In genomic region chr7:19083701-19084100, GRCm38 (mm10) we compare ENCODE assay signal across 9 mouse cellular contexts. TPM values are rescaled to one million over a fixed set of nuclear protein-coding genes. Genes with fewer than 3 reads are reported as not detected.
DNase-seq lines count a peak whose midpoint lies in the region; ATAC-seq and TF ChIP-seq lines count a peak whose summit lies in the region.
"Had no signal": no experiment of that assay in that cellular context is flagged by ENCODE, and none has a peak within 500 bp of the region (broad histone marks: within the 10 kb centered on the region; RNA-seq: fewer than 3 reads in every experiment).

Gene Dmpk, plus strand, starts transcription at chr7:19083849.

- H3K4me3 ChIP-seq in forebrain, embryonic 16.5 days (replicated peaks; ENCODE audit: low read length) = no peak within 1 kb of the TSS
- H3K4me3 ChIP-seq in forebrain, postnatal 0 days (ENCODE audit: low read depth, low read length) = no peak within 1 kb of the TSS
- H3K4me3 ChIP-seq in intestine, embryonic 15.5 days (replicated peaks) = peak within 1 kb of the TSS; percentile 27
- H3K4me3 ChIP-seq in liver, postnatal 0 days (ENCODE audit: low read depth, low read length) = peak within 1 kb of the TSS; percentile 34

- DNase-seq in forebrain, postnatal 0 days = no peak
- DNase-seq in Muller cell, postnatal 12 days (ENCODE audit: inconsistent ontology term) = peak; percentile 49
- DNase-seq in gastrocnemius, postnatal 25 days = peak; percentile 65
- peak; percentile 29 for DNase-seq in liver, postnatal 0 days
- no peak for DNase-seq in urinary bladder, postnatal 14 days (ENCODE audit: low spot score)
- DNase-seq in thymus, postnatal 36 days = no peak

- H3K4me1 ChIP-seq in forebrain, embryonic 16.5 days (replicated peaks; ENCODE audit: control insufficient read depth, insufficient read depth, low read length) = no peaks in the 10 kb centered on the region; the same call in 1 of the 2 replicates
- no peaks in the 10 kb centered on the region for H3K4me1 ChIP-seq in forebrain, postnatal 0 days (ENCODE audit: insufficient read depth)
- H3K4me1 ChIP-seq in intestine, embryonic 15.5 days (replicated peaks) = peaks cover 50% of the 10 kb centered on the region
- peaks cover 43% of the 10 kb centered on the region for H3K4me1 ChIP-seq in liver, postnatal 0 days (ENCODE audit: insufficient read depth)

- ATAC-seq in forebrain, embryonic 16.5 days = no peak
- no peak for ATAC-seq in forebrain, postnatal 0 days
- ATAC-seq in intestine, embryonic 15.5 days = peak; percentile 51
- peak; percentile 20; the same call in 1 of the 2 replicates for ATAC-seq in liver, postnatal 0 days

- no peak for TF ChIP-seq CTCF in forebrain, postnatal 0 days (IDR thresholded peaks at IDR 0.05; ENCODE audit: low read depth)
- TF ChIP-seq CTCF in liver, postnatal 0 days (IDR thresholded peaks at IDR 0.05; ENCODE audit: low read depth) = no peak

- no peaks in the 10 kb centered on the region for H3K9me3 ChIP-seq in forebrain, embryonic 16.5 days (ENCODE audit: control insufficient read depth, low read length)
- H3K9me3 ChIP-seq in forebrain, postnatal 0 days (ENCODE audit: low read length) = no peaks in the 10 kb centered on the region
- H3K9me3 ChIP-seq in intestine, embryonic 15.5 days = no peaks in the 10 kb centered on the region
- H3K9me3 ChIP-seq in liver, postnatal 0 days (ENCODE audit: low read length) = no peaks in the 10 kb centered on the region

- no peak for TF ChIP-seq EP300 in liver, postnatal 0 days (IDR thresholded peaks at IDR 0.05; ENCODE audit: low read depth)

- no peak within 1 kb of the TSS for H3K4me2 ChIP-seq in forebrain, embryonic 16.5 days (ENCODE audit: low read length)
- H3K4me2 ChIP-seq in forebrain, postnatal 0 days (ENCODE audit: low read depth) = no peak within 1 kb of the TSS
- H3K4me2 ChIP-seq in intestine, embryonic 15.5 days (replicated peaks) = peak within 1 kb of the TSS; percentile 46
- H3K4me2 ChIP-seq in liver, postnatal 0 days (ENCODE audit: low read depth, low read length) = peak within 1 kb of the TSS; percentile 51

- peaks cover 33% of the 10 kb centered on the region for H3K36me3 ChIP-seq in forebrain, embryonic 16.5 days (ENCODE audit: control insufficient read depth, insufficient read depth)
- H3K36me3 ChIP-seq in forebrain, postnatal 0 days (ENCODE audit: insufficient read depth) = peaks cover 69% of the 10 kb centered on the region
- peaks cover 23% of the 10 kb centered on the region for H3K36me3 ChIP-seq in intestine, embryonic 15.5 days
- H3K36me3 ChIP-seq in liver, postnatal 0 days (replicated peaks; ENCODE audit: insufficient read depth, low read length) = peaks cover 10% of the 10 kb centered on the region

- H3K27me3 ChIP-seq in forebrain, embryonic 16.5 days (replicated peaks; ENCODE audit: control insufficient read depth, insufficient read depth, low read length) = no peaks in the 10 kb centered on the region
- H3K27me3 ChIP-seq in forebrain, postnatal 0 days (ENCODE audit: insufficient read depth, low read length) = no peaks in the 10 kb centered on the region
- no peaks in the 10 kb centered on the region for H3K27me3 ChIP-seq in intestine, embryonic 15.5 days (replicated peaks)
- H3K27me3 ChIP-seq in liver, postnatal 0 days (ENCODE audit: insufficient read depth, low read length) = peaks cover 44% of the 10 kb centered on the region

- no peak within 1 kb of the TSS for H3K27ac ChIP-seq in forebrain, embryonic 16.5 days (ENCODE audit: low read length)
- no peak within 1 kb of the TSS for H3K27ac ChIP-seq in forebrain, postnatal 0 days (ENCODE audit: low read depth, low read length)
- H3K27ac ChIP-seq in intestine, embryonic 15.5 days = peak within 1 kb of the TSS; percentile 15
- H3K27ac ChIP-seq in liver, postnatal 0 days (ENCODE audit: low read depth) = peak within 1 kb of the TSS; percentile 44
- H3K27ac ChIP-seq: liver, embryonic 14.5 days had no signal

- H3K9ac ChIP-seq in forebrain, embryonic 16.5 days (replicated peaks; ENCODE audit: low read depth, low read length) = no peak within 1 kb of the TSS
- no peak within 1 kb of the TSS for H3K9ac ChIP-seq in forebrain, postnatal 0 days
- peak within 1 kb of the TSS; percentile 27 for H3K9ac ChIP-seq in intestine, embryonic 15.5 days
- H3K9ac ChIP-seq in liver, postnatal 0 days (replicated peaks) = peak within 1 kb of the TSS; percentile 44; the same call in 1 of the 2 replicates
- H3K9ac ChIP-seq: liver, embryonic 14.5 days had no signal

- 55% methylated on average over 10 of the region's 10 CpGs for WGBS in forebrain, embryonic 16.5 days
- 43% methylated on average over 10 of the region's 10 CpGs for WGBS in forebrain, postnatal 0 days
- whole genome bisulfite sequencing in intestine, embryonic 15.5 days = 36% methylated on average over 10 of the region's 10 CpGs
- WGBS in liver, postnatal 0 days (ENCODE audit: insufficient replicate concordance) = 48% methylated on average over 10 of the region's 10 CpGs

RNA-seq across cellular contexts. Expression of gene Dmpk, which starts in this region (rescaled TPM):
- polyA plus RNA-seq in forebrain, embryonic 16.5 days (2015; fragmentation: Nextera tagmentation; extraction: Ambion mirVana) = 5.6 and 10.1 TPM in 2 replicates
- 16.2 and 20.8 TPM in 2 replicates for total RNA-seq in forebrain, postnatal 0 days (2014; rRNA removed)
- 2.2 and 3.0 TPM in 2 replicates for polyA plus RNA-seq in forebrain, postnatal 0 days (2015; fragmentation: Nextera tagmentation; extraction: Ambion mirVana)
- total RNA-seq in gastrocnemius, postnatal 25 days (2021) = 100 to 1,000 TPM; 315 to 350 TPM
- polyA plus RNA-seq in intestine, embryonic 15.5 days (2015; fragmentation: Nextera tagmentation; extraction: Ambion mirVana) = 52.2 and 53.7 TPM in 2 replicates
- 14.2 and 17.6 TPM in 2 replicates for polyA plus RNA-seq in liver, postnatal 0 days (2015; fragmentation: Nextera tagmentation; extraction: Ambion mirVana)

Comparison
In these comparisons a context has a peak if more than half of its experiments do, and no peak if none do; other contexts are left out.
1. RNA of gene Dmpk (total RNA-seq): 315 to 350 TPM in gastrocnemius, postnatal 25 days; 16.2 to 20.8 TPM in forebrain, postnatal 0 days; every median in the first group is over 10 times any median in the second.
2. ATAC-seq: peak in intestine, embryonic 15.5 days (single experiment) and liver, postnatal 0 days (single experiment); none in forebrain, embryonic 16.5 days (single experiment) and forebrain, postnatal 0 days (single experiment).
3. H3K27ac ChIP-seq: peak in intestine, embryonic 15.5 days (single experiment) and liver, postnatal 0 days (single experiment); none in forebrain, embryonic 16.5 days (single experiment) and forebrain, postnatal 0 days (single experiment).
4. H3K4me2 ChIP-seq: peak in intestine, embryonic 15.5 days (single experiment) and liver, postnatal 0 days (single experiment); none in forebrain, embryonic 16.5 days (single experiment) and forebrain, postnatal 0 days (single experiment).
5. H3K4me3 ChIP-seq: peak in intestine, embryonic 15.5 days (single experiment) and liver, postnatal 0 days (single experiment); none in forebrain, embryonic 16.5 days (single experiment) and forebrain, postnatal 0 days (single experiment).
6. H3K9ac ChIP-seq: peak in intestine, embryonic 15.5 days (single experiment) and liver, postnatal 0 days (single experiment); none in forebrain, embryonic 16.5 days (single experiment) and forebrain, postnatal 0 days (single experiment).
7. DNase-seq: peak in Muller cell, postnatal 12 days (single experiment), gastrocnemius, postnatal 25 days (single experiment) and liver, postnatal 0 days (single experiment); none in forebrain, postnatal 0 days (single experiment), urinary bladder, postnatal 14 days (single experiment) and thymus, postnatal 36 days (0 of 2).